Mouse (Mus musculus): ENCODE data around the gene Atp6v1g2. TPM values are rescaled to one million over a fixed set of nuclear protein-coding genes. Genes with fewer than 3 reads are reported as not detected.

Gene Atp6v1g2
- total RNA-seq, 2 experiments from 2014 or later = 4.7 to 5.3 TPM

DNA sequence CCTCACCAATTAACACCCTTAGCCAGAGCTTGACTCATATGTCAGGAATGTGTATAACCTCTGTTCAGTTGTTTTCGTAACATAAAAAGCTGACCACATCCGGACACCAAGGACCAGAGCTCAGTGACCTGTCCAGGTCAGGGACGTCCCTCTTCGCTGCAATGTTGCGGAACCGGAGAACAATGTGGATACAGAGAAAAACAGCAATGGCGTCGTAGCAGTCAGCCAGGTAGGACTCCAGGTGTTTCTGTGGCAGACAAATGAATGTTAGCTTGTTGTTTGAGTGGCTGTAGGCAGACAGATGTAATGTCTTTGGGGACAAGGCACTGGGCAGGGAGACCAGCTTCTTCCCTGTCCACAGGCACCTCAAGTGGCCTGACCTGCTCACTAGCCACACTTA is 44.6 kb downstream of the Atp6v1g2 start:
- DNase-seq (ENCODE audit: low spot score in 2 of 2) = no peak

DNA sequence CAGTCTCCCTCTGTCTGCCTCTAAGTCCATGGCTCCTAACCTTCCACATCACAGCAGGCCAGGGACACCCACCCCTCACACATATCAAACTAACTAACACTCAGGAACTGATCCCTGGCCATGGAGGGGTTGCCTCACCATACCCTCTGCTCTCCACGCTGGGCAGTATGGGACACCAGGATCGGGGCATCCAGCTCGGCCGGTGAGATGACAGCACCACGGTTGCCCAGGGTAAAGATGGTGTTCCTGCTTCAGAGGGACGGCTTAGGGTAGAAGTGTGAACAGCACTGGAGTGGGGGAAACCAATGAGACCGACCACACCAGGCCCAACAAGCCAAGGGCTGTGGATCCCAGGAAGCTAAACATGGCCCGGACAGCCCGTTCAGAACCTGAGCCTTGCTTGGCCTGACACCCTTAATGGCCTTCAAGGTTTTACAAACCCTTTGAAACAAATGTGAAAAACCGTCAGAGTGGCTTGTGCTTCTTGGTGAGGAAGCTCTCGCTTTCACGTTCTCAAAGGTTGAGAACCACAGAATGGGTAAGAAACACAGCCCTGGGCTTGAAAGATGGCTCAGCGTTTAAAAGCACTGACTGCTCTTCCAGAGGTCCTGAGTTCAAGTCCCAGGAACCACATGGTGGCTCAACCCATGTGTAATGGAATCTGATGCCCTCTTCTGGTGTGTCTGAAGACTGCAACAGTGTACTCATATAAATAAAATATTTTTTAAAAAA is 45.7 kb downstream of the Atp6v1g2 start:
- DNase-seq (ENCODE audit: low spot score in 2 of 2) = no peak

DNA sequence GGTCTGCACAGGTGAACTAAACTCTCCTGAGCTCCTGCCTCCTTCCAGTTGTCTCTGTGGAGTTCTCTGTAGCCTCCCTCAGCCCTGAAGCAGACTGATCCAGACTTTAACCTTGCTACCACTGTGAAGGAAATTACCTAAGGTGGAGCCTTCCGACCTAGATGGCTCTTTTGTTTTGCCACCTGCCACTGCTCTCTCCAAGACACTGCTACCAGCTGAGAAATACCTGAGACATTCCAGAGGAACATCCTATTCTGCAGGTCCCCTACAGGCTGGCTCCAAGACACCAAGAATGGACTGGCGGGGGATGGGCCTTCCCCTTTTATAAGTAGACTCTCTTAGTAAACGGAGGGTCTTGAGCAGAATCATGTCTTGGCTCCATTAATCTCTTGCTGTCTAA is 46.8 kb downstream of the Atp6v1g2 start:
- DNase-seq (ENCODE audit: low spot score in 2 of 2) = no peak

DNA sequence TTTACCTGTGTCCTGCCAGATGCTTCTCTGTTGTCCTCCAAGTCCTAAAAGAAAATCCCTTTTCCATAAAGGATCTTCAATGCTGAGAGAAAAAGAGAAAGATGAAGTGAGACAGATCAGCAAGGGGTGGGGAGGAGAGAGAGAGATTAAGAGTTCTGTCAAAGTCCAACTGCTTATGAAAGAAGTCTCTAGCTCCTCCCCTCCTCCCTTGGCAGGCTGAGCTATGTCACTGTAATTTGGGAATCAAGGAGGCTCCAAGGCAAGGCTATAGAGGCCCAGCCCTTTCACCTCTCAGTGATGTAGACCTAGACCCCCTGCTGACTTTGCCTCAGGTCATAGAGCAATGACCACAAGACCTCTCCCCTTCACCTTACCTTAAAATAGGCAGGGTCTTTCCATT is 52.0 kb downstream of the Atp6v1g2 start:
- DNase-seq (ENCODE audit: low spot score in 2 of 2) = no peak

Small RNA genes lying within 50 kb of the gene (microRNA-seq; reads per million reads assigned to microRNA genes)
- gene Mir6973a (ENCODE audit: borderline number of aligned reads in 2 of 2) (0 reads per million in 2 experiments), gene Mir6974 (ENCODE audit: borderline number of aligned reads in 2 of 2) (0 reads per million in 2 experiments), gene Mir6975 (ENCODE audit: borderline number of aligned reads in 2 of 2) (0 reads per million in 2 experiments), gene Mir8094 (ENCODE audit: borderline number of aligned reads in 2 of 2) (0.47 to 0.61 reads per million in 2 experiments)

Other genes with a start within 250 kb of the Atp6v1g2 start
- gene Vars, start 232.7 kb upstream of the Atp6v1g2 start, total RNA-seq (2021) = 10 to 100 TPM; 49.8 to 64.8 TPM
- under 1 TPM; 0.50 to 0.61 TPM for gene Vwa7, start 217.1 kb upstream of the Atp6v1g2 start, total RNA-seq (2021)
- gene Sapcd1, start 205.6 kb upstream of the Atp6v1g2 start, total RNA-seq (2021) = under 1 TPM in 1 of 2 experiments, not detected in 1; 0.51 TPM
- gene Msh5, start 186.9 kb upstream of the Atp6v1g2 start, total RNA-seq (2021) = 1 to 10 TPM; 1.1 to 1.3 TPM
- 10 to 100 TPM; 71.9 to 92.9 TPM for gene Clic1, start 183.7 kb upstream of the Atp6v1g2 start, total RNA-seq (2021)
- 10 to 100 TPM in 1 of 2 experiments, 1 to 10 TPM in 1; 9.1 to 17.0 TPM for gene Ddah2, start 174.6 kb upstream of the Atp6v1g2 start, total RNA-seq (2021)
- gene Ly6g6c, start 168.3 kb upstream of the Atp6v1g2 start, total RNA-seq (2021) = not detected
- gene Mpig6b, start 167.5 kb upstream of the Atp6v1g2 start, total RNA-seq (2021) = under 1 TPM; 0.13 to 0.22 TPM
- gene Ly6g6e, start 156.8 kb upstream of the Atp6v1g2 start, total RNA-seq (2021) = not detected
- not detected for gene Ly6g6d, start 155.6 kb upstream of the Atp6v1g2 start, total RNA-seq (2021)
- gene Ly6g6f, start 148.1 kb upstream of the Atp6v1g2 start, total RNA-seq (2021) = not detected
- 10 to 100 TPM; 75.0 to 88.2 TPM for gene Abhd16a, start 144.4 kb upstream of the Atp6v1g2 start, total RNA-seq (2021)
- gene Ly6g5c, start 125.4 kb upstream of the Atp6v1g2 start, total RNA-seq (2021) = not detected
- gene Ly6g5b, start 118.2 kb upstream of the Atp6v1g2 start, total RNA-seq (2021) = under 1 TPM; 0.33 to 0.67 TPM
- gene Gpank1, start 112.2 kb upstream of the Atp6v1g2 start, total RNA-seq (2021) = 10 to 100 TPM; 14.8 to 16.2 TPM
- 100 to 1,000 TPM; 192 to 217 TPM for gene Csnk2b, start 111.6 kb upstream of the Atp6v1g2 start, total RNA-seq (2021)
- 10 to 100 TPM; 28.8 to 34.6 TPM for gene D17H6S53E, start 107.3 kb upstream of the Atp6v1g2 start, total RNA-seq (2021)
- gene Apom, start 101.6 kb upstream of the Atp6v1g2 start, total RNA-seq (2021) = not detected
- gene Bag6, start 98.5 kb upstream of the Atp6v1g2 start, total RNA-seq (2021) = 100 to 1,000 TPM; 307 to 394 TPM
- 100 to 1,000 TPM; 214 to 251 TPM for gene Prrc2a, start 68.8 kb upstream of the Atp6v1g2 start, total RNA-seq (2021)
- 10 to 100 TPM in 1 of 2 experiments, 1 to 10 TPM in 1; 6.1 to 11.2 TPM for gene Aif1, start 57.6 kb upstream of the Atp6v1g2 start, total RNA-seq (2021)
- 1 to 10 TPM; 3.5 to 4.1 TPM for gene Lst1, start 45.2 kb upstream of the Atp6v1g2 start, total RNA-seq (2021)
- 1 to 10 TPM; 2.0 to 6.5 TPM for gene Ltb, start 39.2 kb upstream of the Atp6v1g2 start, total RNA-seq (2021)
- under 1 TPM; 0.36 to 0.83 TPM for gene Tnf, start 31.7 kb upstream of the Atp6v1g2 start, total RNA-seq (2021)
- gene Lta, start 28.3 kb upstream of the Atp6v1g2 start, total RNA-seq (2021) = not detected
- gene Gm16181, start 12.8 kb upstream of the Atp6v1g2 start, total RNA-seq (2021) = not detected
- gene Nfkbil1, start 2.1 kb downstream of the Atp6v1g2 start, total RNA-seq (2021) = 10 to 100 TPM; 12.4 to 15.3 TPM
- 100 to 1,000 TPM; 195 to 213 TPM for gene Ddx39b, start 8.1 kb downstream of the Atp6v1g2 start, total RNA-seq (2021)
- 100 to 1,000 TPM; 219 to 653 TPM for gene H2-D1, start 29.1 kb downstream of the Atp6v1g2 start, total RNA-seq (2021)
- 10 to 100 TPM in 1 of 2 experiments, 1 to 10 TPM in 1; 3.7 to 11.4 TPM for gene H2-Q1, start 86.7 kb downstream of the Atp6v1g2 start, total RNA-seq (2021)
- gene H2-Q2, start 108.6 kb downstream of the Atp6v1g2 start, total RNA-seq (2021) = 1 to 10 TPM; 2.3 to 5.4 TPM
- 10 to 100 TPM; 28.3 to 79.1 TPM for gene H2-Q4, start 146.0 kb downstream of the Atp6v1g2 start, total RNA-seq (2021)
- gene H2-Q6, start 191.2 kb downstream of the Atp6v1g2 start, total RNA-seq (2021) = 10 to 100 TPM in 1 of 2 experiments, 1 to 10 TPM in 1; 5.0 to 33.9 TPM
- 10 to 100 TPM in 1 of 2 experiments, 1 to 10 TPM in 1; 8.0 to 28.6 TPM for gene H2-Q7, start 205.5 kb downstream of the Atp6v1g2 start, total RNA-seq (2021)
- 10 to 100 TPM; 11.3 to 19.5 TPM for gene H2-Q10, start 236.4 kb downstream of the Atp6v1g2 start, total RNA-seq (2021)